Mouse (Mus musculus) liver, embryonic 14.5 days (tissue): ENCODE data around the gene Zfp27. TPM values are rescaled to one million over a fixed set of nuclear protein-coding genes. Genes with fewer than 3 reads are reported as not detected.

Experiments
- ATAC-seq: fragments of 200-750 bp; cut with Nextera tagmentation; 2 replicates; pipeline ENCODE4 v1.8.0; 2017; ENCODE audit warnings: moderate number of reproducible peaks, mild to moderate bottlenecking, moderate library complexity; ENCODE audit not compliant: insufficient read depth
- DNase-seq, 3 experiments: peaks; one replicate each; pipeline ENCODE4 v3.0.0-alpha.2; 2012 to 2013; ENCODE audit warnings: low read depth in 3 of 3, low spot score in 3 of 3
- H3K27ac ChIP-seq: fragments of 300-500 bp; sonication (generic); 2 replicates; pipeline ENCODE4 v1.5.1; 2014; ENCODE audit warnings: moderate library complexity, mild to moderate bottlenecking, control low read depth, inconsistent platforms
- H3K27me3 ChIP-seq: fragments of 300-500 bp; sonication (generic); 2 replicates; pipeline ENCODE4 v1.6.1; 2014; ENCODE audit warnings: mild to moderate bottlenecking, low read length, moderate library complexity; ENCODE audit not compliant: control insufficient read depth, insufficient read depth
- H3K36me3 ChIP-seq: fragments of 300-500 bp; sonication (generic); replicated peaks from 2 replicates; pipeline ENCODE4 v1.6.1; 2014; ENCODE audit warnings: low read depth; ENCODE audit not compliant: control insufficient read depth, insufficient read depth
- H3K4me1 ChIP-seq, 2 experiments: fragments of 200-500 bp in 1 of 2; fragments of 300-500 bp in 1 of 2; sonication (generic) in 1 of 2; replicated peaks; 2 replicates each; pipeline ENCODE4 v1.6.1; 2012 to 2014; ENCODE audit warnings: antibody characterized with exemption in 1 of 2, inconsistent platforms in 1 of 2, low read length in 1 of 2; ENCODE audit not compliant: control insufficient read depth in 2 of 2, insufficient read depth in 2 of 2
- H3K4me2 ChIP-seq: fragments of 300-500 bp; sonication (generic); 2 replicates; pipeline ENCODE4 v1.6.1; 2014; ENCODE audit warnings: low read depth, mild to moderate bottlenecking, control low read depth, moderate library complexity
- H3K4me3 ChIP-seq, 2 experiments: fragments of 200-500 bp in 1 of 2; fragments of 300-500 bp in 1 of 2; sonication (generic) in 1 of 2; 2 replicates each; pipeline ENCODE4 v1.5.1; 2012 to 2014; ENCODE audit warnings: low read depth in 2 of 2, low read length in 2 of 2, mild to moderate bottlenecking in 2 of 2, control low read depth in 1 of 2, inconsistent platforms in 1 of 2, moderate library complexity in 1 of 2; ENCODE audit not compliant: insufficient read depth in 1 of 2
- H3K9ac ChIP-seq: fragments of 300-500 bp; sonication (generic); replicated peaks from 2 replicates; pipeline ENCODE4 v1.6.1; 2014; ENCODE audit warnings: mild to moderate bottlenecking, control low read depth, moderate library complexity
- H3K9me3 ChIP-seq: fragments of 300-500 bp; sonication (generic); 2 replicates; pipeline ENCODE4 v1.6.1; 2016; ENCODE audit warnings: low read length, mixed read lengths; ENCODE audit not compliant: control insufficient read depth
- CTCF ChIP-seq: IDR thresholded peaks from 2 replicates; pipeline ENCODE4 v1.5.1; 2016; ENCODE audit warnings: antibody characterized with exemption, low read depth, control low read depth
- EP300 ChIP-seq: IDR thresholded peaks from 2 replicates; pipeline ENCODE4 v1.6.1; 2016; ENCODE audit warnings: antibody characterized with exemption, low read depth
- WGBS: fragments of 180-500 bp; shearing (Covaris S2); extraction: QIAGEN DNeasy Blood & Tissue Kit; methylation state at CpG from one replicate; pipeline ENCODE4 v1.1.7; 2014; ENCODE audit not compliant: insufficient replicate concordance; 5-methylcytosine and 5-hydroxymethylcytosine counted together
- polyA plus RNA-seq, 2 experiments: library from polyadenylated mRNA; depleted of rRNA in 1 of 2; stranded (reverse) in 1 of 2; unstranded in 1 of 2; fragments of >200 nt; fragmentation: Nextera tagmentation in 1 of 2; extraction: Ambion mirVana in 1 of 2; gene quantifications; 2 replicates each; pipeline versions ENCODE4 v1.2.1 to v1.2.3; 2012 to 2014

Zfp27 gene
- polyA plus RNA-seq, 2 experiments = 1.2 to 1.7 TPM

DNA sequence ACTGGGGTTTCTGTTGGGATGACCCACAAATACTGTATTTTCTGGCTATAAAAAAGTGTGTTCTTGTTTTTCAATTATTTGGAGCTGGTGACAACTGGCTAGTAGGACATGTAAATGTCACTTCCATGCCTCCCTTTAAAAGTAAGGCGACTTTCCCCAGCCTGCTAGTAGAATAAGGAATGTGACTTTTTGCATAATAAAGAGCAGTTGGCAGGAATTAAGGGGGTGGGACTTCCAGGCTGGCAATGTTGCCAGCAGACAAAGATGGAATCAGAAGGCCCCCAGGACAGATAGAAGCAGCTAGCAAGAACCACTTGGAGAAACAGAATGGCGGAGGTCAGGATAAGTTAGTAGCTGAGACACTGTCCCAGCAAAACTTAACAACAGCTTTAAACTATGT, 3.9 kb upstream of the Zfp27 start:
- TF ChIP-seq EP300 = no peak
- TF ChIP-seq CTCF = no peak
- no peak for ATAC-seq
- no peak overlapping the region for H3K4me3 ChIP-seq
- no peak overlapping the region for H3K9ac ChIP-seq
- H3K27me3 ChIP-seq = no peaks in the 10 kb centered on the region
- no peak for DNase-seq
- no peaks in the 10 kb centered on the region for H3K9me3 ChIP-seq
- 66% methylated on average over 2 of the region's 2 CpGs for WGBS
- H3K36me3 ChIP-seq = no peaks in the 10 kb centered on the region; the same call in 1 of the 2 replicates
- H3K27ac ChIP-seq = no peak overlapping the region
- H3K4me1 ChIP-seq = peaks cover 0 to 4% of the 10 kb centered on the region in 2 experiments; a peak in 3 of 4 replicates
- H3K4me2 ChIP-seq = no peak overlapping the region

DNA sequence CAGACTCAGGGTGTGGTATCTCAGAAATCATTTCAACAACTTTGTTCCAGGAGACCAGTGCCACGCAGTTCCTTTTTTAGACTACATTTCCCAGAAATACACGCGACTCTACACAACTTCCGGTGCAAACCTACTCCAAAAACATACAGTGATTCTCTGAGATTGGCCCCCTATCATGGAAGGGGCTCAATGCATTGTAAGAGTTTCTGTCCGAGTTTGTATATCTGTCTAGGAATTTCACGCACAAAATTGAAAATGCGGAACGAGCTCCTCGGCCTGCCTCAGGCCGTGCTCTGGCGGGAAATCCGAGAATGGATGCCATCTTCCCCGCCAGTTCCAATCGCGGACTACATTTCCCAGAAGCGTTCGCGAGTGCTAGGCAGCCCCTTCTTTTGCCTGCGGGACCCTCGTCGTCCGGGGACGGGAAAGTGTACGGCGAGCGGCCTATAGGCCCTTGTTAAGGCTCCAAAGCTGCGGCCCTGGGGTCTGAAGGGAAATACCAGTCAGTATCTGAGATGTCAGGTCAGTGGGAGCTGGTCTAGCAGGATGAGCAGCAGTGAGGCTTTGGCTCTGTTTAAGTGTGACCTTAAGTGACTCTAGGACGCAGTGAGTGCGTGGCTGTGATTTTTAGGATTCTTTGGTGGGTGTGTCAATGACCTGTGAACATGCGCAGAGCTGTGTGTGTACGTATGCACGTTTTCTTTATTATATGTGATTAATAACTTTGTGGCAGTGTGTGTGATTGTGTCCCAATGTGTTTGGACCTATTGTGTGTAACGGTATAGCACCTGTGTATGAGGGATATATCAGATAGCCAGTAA, 2.0 kb upstream of the Zfp27 start, which contains the start of gene Zfp383:
Gene Zfp383 (plus strand): TSS at position 94 of the 821 bp plus-strand sequence.
- no peaks in the 10 kb centered on the region for H3K27me3 ChIP-seq
- H3K4me1 ChIP-seq = peaks cover 0 to 4% of the 10 kb centered on the region in 2 experiments; a peak in 3 of 4 replicates
- ATAC-seq = peak; percentile 59
- peak; percentile 34 to 57 (median 39) for DNase-seq
- no peaks in the 10 kb centered on the region; the same call in 1 of the 2 replicates for H3K36me3 ChIP-seq
- peak within 1 kb of the TSS; percentile 85 for H3K4me2 ChIP-seq
- H3K9ac ChIP-seq = peak within 1 kb of the TSS; percentile 47
- H3K27ac ChIP-seq = no peak within 1 kb of the TSS
- TF ChIP-seq EP300 = no peak
- no peak for TF ChIP-seq CTCF
- peak within 1 kb of the TSS; percentile 66 to 79 for H3K4me3 ChIP-seq
- H3K9me3 ChIP-seq = no peaks in the 10 kb centered on the region
- WGBS = 2% methylated on average over 33 of the region's 33 CpGs

DNA sequence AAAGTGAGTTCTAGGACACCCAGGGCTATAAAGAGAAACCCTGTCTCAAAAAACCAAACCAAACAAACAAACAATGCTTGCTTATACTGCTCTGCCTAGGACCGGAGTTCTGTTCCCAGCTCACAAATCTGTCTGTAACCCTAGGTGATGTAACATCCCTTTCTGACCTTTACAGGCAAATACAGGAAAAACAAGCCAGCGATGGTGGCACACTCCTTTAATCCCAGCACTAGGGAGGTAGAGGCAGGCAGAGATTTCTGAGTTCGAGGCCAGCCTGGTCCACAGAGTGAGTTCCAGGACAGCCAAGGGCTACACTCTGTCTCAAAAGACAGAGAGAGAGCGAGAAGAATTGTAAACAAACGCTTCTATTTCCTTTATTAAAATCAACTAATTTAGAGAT, 834 bp upstream of the Zfp27 start:
- ATAC-seq = no peak
- no peak for TF ChIP-seq EP300
- Histone ChIP-seq H3K27ac (no peak overlapping the region), H3K4me1 (peaks cover 0 to 4% of the 10 kb centered on the region in 2 experiments; a peak in 3 of 4 replicates), H3K9me3 (no peaks in the 10 kb centered on the region), H3K9ac (no peak overlapping the region), H3K4me2 (no peak overlapping the region), H3K4me3 (no peak overlapping the region), H3K27me3 (no peaks in the 10 kb centered on the region), H3K36me3 (no peaks in the 10 kb centered on the region; the same call in 1 of the 2 replicates)
- DNase-seq = no peak
- 74% methylated on average over 5 of the region's 5 CpGs for WGBS

DNA sequence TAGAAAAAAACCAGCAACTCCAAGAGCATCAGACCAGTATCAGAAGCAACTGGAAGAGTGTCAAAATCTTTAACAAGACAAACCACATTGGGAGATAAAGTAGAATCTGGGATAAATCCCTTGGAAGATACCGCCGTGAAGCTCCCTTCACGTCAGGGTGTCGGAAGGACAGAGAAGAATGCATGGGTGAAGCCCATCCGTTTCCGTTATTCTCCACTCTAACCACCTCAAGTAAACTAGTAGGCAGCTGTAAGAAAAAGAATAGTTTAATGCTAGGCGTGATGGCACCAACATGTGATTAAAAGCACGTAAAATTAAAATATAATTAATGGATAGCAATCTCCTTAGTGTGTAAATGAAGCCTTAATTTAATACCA, 298 bp upstream of the Zfp27 start:
- 41% methylated on average over 8 of the region's 8 CpGs for WGBS
- ATAC-seq (no peak), DNase-seq (no peak)
- Histone ChIP-seq H3K27ac (no peak overlapping the region), H3K4me1 (peaks cover 0 to 4% of the 10 kb centered on the region in 2 experiments; a peak in 3 of 4 replicates), H3K4me2 (peak overlapping the region; percentile 89), H3K4me3 (peak overlapping the region; percentile 36 to 74; a peak in 3 of 4 replicates), H3K36me3 (no peaks in the 10 kb centered on the region), H3K9me3 (no peaks in the 10 kb centered on the region), H3K27me3 (no peaks in the 10 kb centered on the region), H3K9ac (peak overlapping the region; percentile 74)
- no peak for TF ChIP-seq EP300

DNA sequence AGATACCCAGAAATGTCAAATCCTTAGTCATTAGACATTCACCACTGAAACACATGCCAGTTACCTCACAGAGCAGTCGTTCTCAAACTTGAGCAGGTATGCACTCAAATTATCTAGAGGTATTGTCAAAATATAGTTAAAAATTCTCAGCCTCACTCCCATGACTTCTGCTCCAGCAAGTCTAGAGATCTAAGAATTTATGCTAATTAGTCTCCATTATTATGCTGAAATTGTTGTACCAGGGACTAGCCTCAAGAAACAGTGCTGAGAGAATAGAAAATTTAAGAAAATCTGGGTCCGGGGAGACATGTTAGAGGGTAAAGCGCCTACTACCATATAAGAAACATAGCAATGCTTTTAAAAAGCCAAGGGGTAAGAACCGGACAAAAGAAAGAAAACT, 2.3 kb downstream of the Zfp27 start:
- H3K27ac ChIP-seq = no peak overlapping the region
- ATAC-seq (no peak), DNase-seq (no peak)
- H3K4me3 ChIP-seq = no peak overlapping the region
- no peaks in the 10 kb centered on the region for H3K9me3 ChIP-seq
- 74% methylated on average over 4 of the region's 4 CpGs for WGBS
- peaks cover under 1% of the 10 kb centered on the region; the same call in 1 of the 2 replicates for H3K36me3 ChIP-seq
- H3K9ac ChIP-seq = no peak overlapping the region
- H3K4me1 ChIP-seq = peaks cover 0 to 4% of the 10 kb centered on the region in 2 experiments; a peak in 2 of 4 replicates
- no peak overlapping the region for H3K4me2 ChIP-seq
- H3K27me3 ChIP-seq = no peaks in the 10 kb centered on the region
- no peak for TF ChIP-seq EP300
- no peak for TF ChIP-seq CTCF
